24 mouse cellular contexts compared by ENCODE assay signal in the genomic region with DNA sequence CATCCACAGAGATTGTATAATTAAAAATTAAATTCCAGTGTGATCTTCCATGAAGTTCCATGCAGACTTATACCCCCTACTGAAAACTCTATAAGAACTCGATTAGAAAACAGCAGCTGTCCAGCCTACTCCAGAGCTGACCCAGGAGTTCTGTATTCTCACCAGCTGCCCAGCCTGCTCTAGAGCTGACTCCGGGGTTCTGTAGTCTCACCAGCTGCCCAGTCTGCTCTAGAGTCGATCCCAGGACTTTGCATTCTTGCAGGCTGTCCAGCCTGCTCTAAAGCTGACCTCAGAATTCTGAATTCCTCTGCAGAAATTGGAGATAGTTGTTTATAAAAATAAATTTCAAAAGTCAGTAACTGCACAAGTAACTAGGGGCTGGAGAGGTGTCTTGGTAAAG. TPM values are rescaled to one million over a fixed set of nuclear protein-coding genes. Genes with fewer than 3 reads are reported as not detected.
DNase-seq lines count a peak whose midpoint lies in the region; ATAC-seq and TF ChIP-seq lines count a peak whose summit lies in the region.
"Had no signal": no experiment of that assay in that cellular context is flagged by ENCODE, and none has a peak within 500 bp of the region (broad histone marks: within the 10 kb centered on the region; RNA-seq: fewer than 3 reads in every experiment).

No protein-coding gene starts in this region.

- H3K27ac ChIP-seq in heart, embryonic 10.5 days: peak overlapping the region; percentile 82
- H3K27ac ChIP-seq in kidney, embryonic 15.5 days: peak overlapping the region; percentile 85
- H3K27ac ChIP-seq in lung, postnatal 0 days (ENCODE audit: low read length): no peak overlapping the region
- H3K27ac ChIP-seq: embryonic facial prominence, embryonic 10.5 days; gastrocnemius, adult 2 months; layer of hippocampus, adult 2 months; left cerebral cortex, adult 2 months; limb, embryonic 10.5 days; midbrain, embryonic 15.5 days had no signal

- H3K27me3 ChIP-seq in heart, embryonic 10.5 days (ENCODE audit: insufficient read depth, poor library complexity, severe bottlenecking): no peaks in the 10 kb centered on the region
- H3K27me3 ChIP-seq in kidney, embryonic 15.5 days: no peaks in the 10 kb centered on the region
- no peaks in the 10 kb centered on the region for H3K27me3 ChIP-seq in lung, postnatal 0 days (replicated peaks; ENCODE audit: insufficient read depth, low read length)
- H3K27me3 ChIP-seq: liver, embryonic 15.5 days; midbrain, embryonic 15.5 days had no signal

- no peak; the same call in 1 of the 2 replicates for ATAC-seq in kidney, embryonic 15.5 days (replicated peaks; ENCODE audit: low FRiP score)
- ATAC-seq in lung, postnatal 0 days: peak; percentile 45
- ATAC-seq: forebrain, postnatal 0 days; inflammation-experienced regulatory T-cells, adult 6 months; midbrain, embryonic 15.5 days had no signal

- H3K9me3 ChIP-seq in heart, embryonic 10.5 days: no peaks in the 10 kb centered on the region
- no peaks in the 10 kb centered on the region for H3K9me3 ChIP-seq in kidney, embryonic 15.5 days (replicated peaks)
- H3K9me3 ChIP-seq in lung, postnatal 0 days (ENCODE audit: low read length): no peaks in the 10 kb centered on the region
- H3K9me3 ChIP-seq: embryonic facial prominence, embryonic 10.5 days; limb, embryonic 10.5 days; liver, embryonic 15.5 days; midbrain, embryonic 15.5 days had no signal

- intact Hi-C loops in heart, postnatal 25 days (cut with DNase I): loop anchor here (5.0 kb wide), 1 partner anchor 93 kb away; no protein-coding TSS in a partner anchor

- no peak overlapping the region for H3K9ac ChIP-seq in kidney, embryonic 15.5 days
- no peak overlapping the region for H3K9ac ChIP-seq in lung, postnatal 0 days (replicated peaks; ENCODE audit: low read depth)
- H3K9ac ChIP-seq: forebrain, postnatal 0 days; liver, embryonic 15.5 days; midbrain, embryonic 15.5 days had no signal

- 44% methylated on average over 3 of the region's 3 CpGs for WGBS in heart, embryonic 10.5 days
- WGBS in kidney, embryonic 15.5 days: 49% methylated on average over 3 of the region's 3 CpGs
- 11% methylated on average over 3 of the region's 3 CpGs for whole genome bisulfite sequencing in lung, postnatal 0 days

- no peak for TF ChIP-seq CTCF in lung, postnatal 0 days (IDR thresholded peaks at IDR 0.05)

- H3K4me3 ChIP-seq in heart, embryonic 10.5 days: no peak overlapping the region
- H3K4me3 ChIP-seq in kidney, embryonic 15.5 days (replicated peaks): no peak overlapping the region
- H3K4me3 ChIP-seq in lung, postnatal 0 days (ENCODE audit: low read depth, low read length): no peak overlapping the region
- H3K4me3 ChIP-seq: embryonic facial prominence, embryonic 10.5 days; gastrocnemius, adult 2 months; layer of hippocampus, adult 2 months; left cerebral cortex, adult 2 months; limb, embryonic 10.5 days; liver, embryonic 15.5 days; megakaryocyte, embryonic 14.5 days; midbrain, embryonic 15.5 days had no signal

- peaks cover 43% of the 10 kb centered on the region for H3K4me1 ChIP-seq in heart, embryonic 10.5 days
- H3K4me1 ChIP-seq in kidney, embryonic 15.5 days: peaks cover 41% of the 10 kb centered on the region
- H3K4me1 ChIP-seq in lung, postnatal 0 days (ENCODE audit: insufficient read depth, low read depth, low read length): peaks cover 8% of the 10 kb centered on the region; the same call in 1 of the 2 replicates
- H3K4me1 ChIP-seq: midbrain, embryonic 15.5 days had no signal

- no peak for TF ChIP-seq EP300 in lung, postnatal 0 days (IDR thresholded peaks at IDR 0.05)

- no peak for DNase-seq in heart, embryonic 10.5 days (ENCODE audit: low spot score)
- no peak for DNase-seq in heart, postnatal 25 days (ENCODE audit: low spot score)
- no peak for DNase-seq in kidney, postnatal 25 days
- peak; percentile 41 for DNase-seq in lung, postnatal 0 days (ENCODE audit: low spot score)
- DNase-seq in lung, adult 18-20 months: no peak
- DNase-seq in yolk sac, embryonic 10.5 days (ENCODE audit: low spot score): peak; percentile 52
- DNase-seq in cerebellum, adult 11-12 months: no peak
- DNase-seq: cerebellum, adult 18-20 months; cerebellum, postnatal 36 days; forebrain, postnatal 0 days; gastrocnemius, adult 2 months; retina, postnatal 1 day; right cerebral cortex, postnatal 4 days; thymus, adult 18-20 months had no signal

- no peak overlapping the region for H3K4me2 ChIP-seq in kidney, embryonic 15.5 days
- H3K4me2 ChIP-seq in lung, postnatal 0 days (replicated peaks; ENCODE audit: low read depth, low read length): no peak overlapping the region
- H3K4me2 ChIP-seq: liver, embryonic 15.5 days; midbrain, embryonic 15.5 days had no signal

- H3K36me3 ChIP-seq in heart, embryonic 10.5 days: no peaks in the 10 kb centered on the region
- no peaks in the 10 kb centered on the region for H3K36me3 ChIP-seq in kidney, embryonic 15.5 days
- H3K36me3 ChIP-seq in lung, postnatal 0 days (ENCODE audit: insufficient read depth, low read length): no peaks in the 10 kb centered on the region
- H3K36me3 ChIP-seq: embryonic facial prominence, embryonic 10.5 days; limb, embryonic 10.5 days; liver, embryonic 15.5 days; midbrain, embryonic 15.5 days had no signal

RNA-seq across cellular contexts. Expression of a gene that starts 40.9 kb away (rescaled TPM):
- polyA plus RNA-seq in heart, embryonic 10.5 days (2016; fragmentation: Nextera tagmentation; extraction: Ambion mirVana): 55.0 and 56.3 TPM in 2 replicates
- total RNA-seq in heart, postnatal 25 days (2021): 1 to 10 TPM; 8.6 to 9.6 TPM
- 71.2 and 76.1 TPM in 2 replicates for polyA plus RNA-seq in kidney, embryonic 15.5 days (2015; fragmentation: Nextera tagmentation; extraction: Ambion mirVana)
- polyA plus RNA-seq in lung, postnatal 0 days (2015; fragmentation: Nextera tagmentation; extraction: Ambion mirVana): 20.2 and 20.7 TPM in 2 replicates
- total RNA-seq: granulocyte monocyte progenitor cell, adult 5-6 weeks had no signal

Comparison
In these comparisons a context has a peak if more than half of its experiments do, and no peak if none do; other contexts are left out.
1. DNase-seq: peak in lung, postnatal 0 days (single experiment) and yolk sac, embryonic 10.5 days (single experiment); none in heart, embryonic 10.5 days (single experiment), heart, postnatal 25 days (single experiment), kidney, postnatal 25 days (0 of 2), lung, adult 18-20 months (0 of 2) and cerebellum, adult 11-12 months (single experiment).